Mouse (Mus musculus): Measurements from ENCODE around the gene 4930444G20Rik.
"Not testable (repeated sequence)": the region's sequence is repeated elsewhere in the genome, so short reads cannot be mapped to it uniquely, and the experiment has no call there.

The 4930444G20Rik gene

DNA sequence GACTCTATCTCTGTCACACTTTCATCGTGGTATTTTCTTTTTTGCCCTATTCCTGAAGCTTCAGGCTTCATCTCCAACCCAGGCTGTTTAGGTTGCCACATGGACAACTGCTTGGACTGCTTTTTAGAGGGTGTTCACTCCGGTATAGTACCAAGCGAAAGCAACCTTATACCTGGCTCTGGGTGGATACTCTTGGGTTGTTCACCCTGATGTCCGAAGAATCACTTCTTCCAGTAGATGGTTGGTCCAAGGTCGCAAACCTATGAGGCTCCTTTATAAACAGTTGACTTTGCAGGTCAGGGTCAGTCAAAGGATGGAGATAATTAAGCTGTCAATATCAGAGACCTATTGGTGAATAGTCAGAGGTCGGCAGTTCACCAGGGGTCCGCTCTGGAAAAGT, at the start of gene 4930444G20Rik:
TSS of gene 4930444G20Rik (minus strand) at position 101 of the 400 bp plus-strand sequence.
- not testable (repeated sequence) for DNase-seq

- DNase-seq = no peak
Measured at GRCm38 (mm10) chr10:22074531-22074930, 6.7 kb upstream of the 4930444G20Rik start.

DNA sequence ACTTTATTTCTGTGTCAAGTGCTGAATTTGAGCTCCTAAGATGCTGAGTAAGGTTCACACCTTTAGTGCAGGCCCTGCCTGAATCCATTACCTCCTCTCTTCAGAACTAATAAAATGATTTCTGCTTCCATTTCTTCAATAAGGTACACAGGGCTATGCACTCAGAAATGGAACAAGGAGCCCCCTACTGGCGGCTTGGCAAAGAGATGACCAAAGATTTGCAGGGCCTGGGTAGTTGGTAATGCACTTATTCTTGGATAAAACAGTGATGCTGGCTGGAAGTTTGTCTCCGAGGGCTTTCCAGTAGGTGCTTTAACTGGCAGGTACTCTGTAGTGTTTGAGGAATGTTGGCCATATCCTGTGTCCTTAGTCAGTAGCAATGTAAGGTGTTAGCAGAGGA, 4.9 kb upstream of the 4930444G20Rik start:
- DNase-seq = peak; percentile 16

DNA sequence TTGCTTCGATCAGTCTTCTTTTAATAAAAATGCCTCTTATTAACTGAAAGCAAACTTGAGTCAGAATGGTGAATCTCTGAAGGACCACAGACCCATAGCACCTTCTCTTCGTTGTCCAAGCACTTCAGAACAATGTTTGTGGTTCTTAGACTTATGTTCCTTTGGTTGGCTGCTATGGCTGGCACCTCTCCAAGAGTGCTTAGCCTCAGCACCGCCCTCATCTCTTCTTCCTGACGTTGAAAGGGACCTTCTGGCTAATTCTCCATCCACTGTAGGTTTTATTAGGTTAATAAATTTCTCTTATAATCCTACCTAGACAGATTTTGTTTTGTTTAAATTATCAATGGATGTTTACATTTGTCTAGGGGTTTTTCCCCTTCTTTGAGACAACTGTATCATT, 2.7 kb upstream of the 4930444G20Rik start:
- peak; percentile 54 to 61 for DNase-seq

- DNase-seq = no peak
Measured at GRCm38 (mm10) chr10:22070168-22070567, 2.3 kb upstream of the 4930444G20Rik start.

DNA sequence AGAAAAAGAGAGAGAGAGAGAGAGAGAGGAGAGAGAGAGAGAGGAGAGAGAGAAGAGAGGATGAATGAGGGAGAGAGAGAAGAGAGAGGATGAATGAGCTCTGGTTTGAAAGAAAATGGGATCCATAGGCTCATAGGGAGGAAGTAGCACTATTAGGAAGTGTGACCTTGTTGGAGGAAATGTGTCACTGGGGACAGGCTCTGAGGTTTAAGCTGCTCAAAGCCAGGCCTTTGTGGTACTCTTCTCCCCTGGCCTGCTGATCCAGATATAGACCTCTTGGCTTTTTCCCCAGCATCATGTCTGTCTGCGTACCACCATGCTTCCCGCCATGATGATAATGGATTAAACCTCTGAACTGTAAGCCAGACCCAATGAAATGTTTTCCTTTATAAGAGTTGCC, 8.5 kb downstream of the 4930444G20Rik start:
- no peak for DNase-seq

GRCm38 (mm10) chr10:22059026-22059325, 8.9 kb downstream of the 4930444G20Rik start:
- DNase-seq = no peak

GRCm38 (mm10) chr10:22058218-22059025, 9.5 kb downstream of the 4930444G20Rik start:
- DNase-seq = peak; percentile 96 to 97

DNA sequence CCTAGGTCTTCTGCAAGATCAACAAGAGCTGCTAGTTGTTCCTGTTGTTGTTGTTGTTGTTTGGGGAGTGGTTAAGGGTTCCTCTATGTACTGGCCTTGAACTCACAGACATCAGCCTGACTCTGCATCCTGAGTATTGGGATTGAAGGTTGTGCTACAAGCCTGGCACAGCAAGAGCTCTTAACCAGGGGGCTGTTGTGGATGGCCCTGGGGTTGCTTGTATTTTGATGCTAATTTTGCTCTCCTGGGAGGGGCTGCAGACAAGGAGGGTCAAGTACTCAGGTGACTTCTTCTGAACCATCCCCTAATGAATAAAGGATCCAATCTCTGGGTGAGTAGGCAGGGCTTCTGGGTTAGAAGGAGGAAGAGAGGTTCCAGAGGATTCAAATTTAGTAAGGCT, 12.6 kb downstream of the 4930444G20Rik start:
- DNase-seq = no peak

GRCm38 (mm10) chr10:22036256-22036655, 31.6 kb downstream of the 4930444G20Rik start:
- DNase-seq = peak; percentile 81

GRCm38 (mm10) chr10:22034303-22034702, 33.6 kb downstream of the 4930444G20Rik start:
- DNase-seq = peak; percentile 51 to 52

DNA sequence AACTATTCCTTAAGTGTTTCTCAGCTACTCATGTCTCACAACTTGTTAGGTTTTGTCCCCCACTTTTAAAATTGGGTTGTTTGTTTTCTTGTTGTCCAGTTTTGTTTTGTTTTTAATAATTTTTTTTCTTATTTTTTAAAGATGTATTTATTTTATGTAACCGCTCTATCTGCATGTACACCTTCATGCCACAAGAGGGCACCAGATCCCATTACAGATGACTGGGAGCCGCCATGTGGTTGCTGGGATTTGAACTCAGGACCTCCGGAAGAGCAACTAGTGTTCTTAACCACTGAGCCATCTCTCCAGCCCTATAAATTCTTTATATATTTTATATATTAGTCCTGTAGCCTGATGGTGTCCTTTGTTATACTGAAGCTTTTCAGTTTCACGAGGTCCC, 49.3 kb downstream of the 4930444G20Rik start:
- DNase-seq = no peak

DNA sequence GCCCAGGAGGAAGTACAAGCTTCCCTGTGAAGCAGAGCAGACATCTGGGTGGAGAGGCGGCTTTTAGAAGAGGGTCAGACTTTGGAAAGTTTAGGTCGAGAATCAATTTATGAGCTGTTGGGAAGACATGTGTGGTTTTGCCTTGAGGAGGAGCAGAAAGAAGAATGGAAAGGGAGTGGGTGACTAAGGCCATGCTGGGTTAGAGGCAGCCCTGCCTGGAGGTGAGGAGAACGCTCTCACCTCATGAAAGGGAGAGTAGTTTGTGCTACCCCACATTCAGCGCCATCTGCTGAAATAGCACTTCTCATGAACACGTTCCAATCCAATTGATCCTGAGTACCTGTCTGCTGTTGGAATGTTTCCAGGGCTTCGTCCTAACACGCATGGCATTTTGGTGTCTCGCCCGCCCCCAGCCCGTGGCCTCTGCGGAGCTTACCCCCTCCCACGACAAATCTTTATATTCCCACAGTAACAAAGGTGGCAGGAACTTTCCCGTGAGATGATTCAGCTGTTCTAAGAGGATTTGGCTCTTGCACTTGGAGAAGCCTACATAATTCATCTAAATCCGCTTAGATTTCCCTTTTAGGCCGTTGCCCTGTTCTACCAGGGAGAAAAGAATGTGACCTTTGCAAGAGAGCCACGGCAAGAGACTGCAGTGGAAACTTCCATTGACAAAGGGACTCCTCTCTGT, 50.3 kb downstream of the 4930444G20Rik start:
- DNase-seq = no peak

All from kidney, postnatal 4 days (tissue).